Mouse (Mus musculus): ENCODE results near the gene Hoxa6.

Hoxa6 gene

GRCm38 (mm10) chr6:52215070-52215469 is 6.5 kb upstream of the Hoxa6 start:
- DNase-seq (ENCODE audit: low spot score): no peak

GRCm38 (mm10) chr6:52214271-52214670 is 5.7 kb upstream of the Hoxa6 start:
- no peak for DNase-seq (ENCODE audit: low spot score)

- no peak for DNase-seq (ENCODE audit: low spot score)
Observed at GRCm38 (mm10) chr6:52213119-52213986, 4.8 kb upstream of the Hoxa6 start, which contains the start of the genes Hoxa3 and Gm28308. Hoxa3 (minus strand) TSS chr6:52213336. Gm28308 (minus strand) TSS chr6:52213339.

GRCm38 (mm10) chr6:52212556-52213118 is 4.1 kb upstream of the Hoxa6 start:
- DNase-seq (ENCODE audit: low spot score): no peak

- no peak for DNase-seq (ENCODE audit: low spot score)
Observed at GRCm38 (mm10) chr6:52211961-52212360, 3.4 kb upstream of the Hoxa6 start.

- peak; percentile 69 for DNase-seq (ENCODE audit: low spot score)
Observed at GRCm38 (mm10) chr6:52211170-52211935, 2.8 kb upstream of the Hoxa6 start.

GRCm38 (mm10) chr6:52209685-52210046 is 1.1 kb upstream of the Hoxa6 start:
- no peak for DNase-seq (ENCODE audit: low spot score)

- no peak for DNase-seq (ENCODE audit: low spot score)
Observed at GRCm38 (mm10) chr6:52208868-52209684, 554 bp upstream of the Hoxa6 start.

- no peak for DNase-seq (ENCODE audit: low spot score)
Observed at GRCm38 (mm10) chr6:52207684-52207976, 892 bp downstream of the Hoxa6 start.

- DNase-seq (ENCODE audit: low spot score): no peak
Observed at GRCm38 (mm10) chr6:52206882-52207683, 1.4 kb downstream of the Hoxa6 start.

GRCm38 (mm10) chr6:52205638-52206621 is 2.6 kb downstream of the Hoxa6 start:
- no peak for DNase-seq (ENCODE audit: low spot score)

- DNase-seq (ENCODE audit: low spot score): no peak
Observed at GRCm38 (mm10) chr6:52205221-52205620, 3.3 kb downstream of the Hoxa6 start.

GRCm38 (mm10) chr6:52204050-52204752 is 4.3 kb downstream of the Hoxa6 start, which contains the start of gene Hoxa5:
Hoxa5 (minus strand) TSS chr6:52204587.
- no peak for DNase-seq (ENCODE audit: low spot score)

GRCm38 (mm10) chr6:52203371-52204049 is 5.0 kb downstream of the Hoxa6 start:
- no peak for DNase-seq (ENCODE audit: low spot score)

GRCm38 (mm10) chr6:52203121-52203370 is 5.5 kb downstream of the Hoxa6 start:
- no peak for DNase-seq (ENCODE audit: low spot score)

GRCm38 (mm10) chr6:52202362-52203120 is 6.0 kb downstream of the Hoxa6 start:
- DNase-seq (ENCODE audit: low spot score): no peak

- no peak for DNase-seq (ENCODE audit: low spot score)
Observed at GRCm38 (mm10) chr6:52201269-52201668, 7.3 kb downstream of the Hoxa6 start.

- no peak for DNase-seq (ENCODE audit: low spot score)
Observed at GRCm38 (mm10) chr6:52200751-52201250, 7.7 kb downstream of the Hoxa6 start.

Data from T-cell, adult 2 months (primary cell).